Mouse (Mus musculus): ENCODE results near the gene Zfp974.
"Not testable (repeated sequence)": the region's sequence is repeated elsewhere in the genome, so short reads cannot be mapped to it uniquely, and the experiment has no call there.

The Zfp974 gene

GRCm38 (mm10) chr7:27928818-27929695 is at the start of gene Zfp974:
Gene Zfp974, minus strand, starts transcription at chr7:27929460.
- in situ Hi-C loops (cut with MboI; ENCODE audit: unreplicated experiment in 2 of 2) = loop anchor here (5.0 to 25.0 kb wide), 5 partner anchors 67 to 517 kb away; partner anchors contain the start of genes Zfp59 (in 1 of the 2), Zfp60 (in 1 of the 2) and Zfp607b (in 1 of the 2)

GRCm38 (mm10) chr7:27949451-27949850 is 20.2 kb upstream of the Zfp974 start:
- in situ Hi-C loops (cut with MboI; ENCODE audit: unreplicated experiment in 2 of 2) = loop anchor here (10.0 to 25.0 kb wide), 3 partner anchors 255 to 537 kb away; partner anchors contain the start of gene Zfp607b (in 1 of the 2)

- in situ Hi-C loops (cut with MboI; ENCODE audit: unreplicated experiment in 2 of 2) = loop anchor here (10.0 to 25.0 kb wide), 3 partner anchors 247 to 530 kb away; partner anchors contain the start of gene Zfp607b (in 1 of the 2)
Observed at GRCm38 (mm10) chr7:27941869-27942268, 12.6 kb upstream of the Zfp974 start.

- in situ Hi-C loops (cut with MboI; ENCODE audit: unreplicated experiment in 2 of 2) = loop anchor here (5.0 to 25.0 kb wide), 3 partner anchors 71 to 521 kb away; partner anchors contain the start of gene Zfp607b (in 1 of the 2)
Observed at GRCm38 (mm10) chr7:27933800-27934158, 4.5 kb upstream of the Zfp974 start.

GRCm38 (mm10) chr7:27933050-27933799 is 4.0 kb upstream of the Zfp974 start:
- in situ Hi-C loops (cut with MboI; ENCODE audit: unreplicated experiment in 2 of 2) = loop anchor here (5.0 to 25.0 kb wide), 3 partner anchors 71 to 521 kb away; partner anchors contain the start of gene Zfp607b (in 1 of the 2)

- in situ Hi-C loops (cut with MboI; ENCODE audit: unreplicated experiment in 2 of 2) = loop anchor here (5.0 to 25.0 kb wide), 5 partner anchors 65 to 515 kb away; partner anchors contain the start of genes Zfp59 (in 1 of the 2), Zfp60 (in 1 of the 2) and Zfp607b (in 1 of the 2)
Observed at GRCm38 (mm10) chr7:27927041-27927440, 2.2 kb downstream of the Zfp974 start.

GRCm38 (mm10) chr7:27910952-27911351 is 18.3 kb downstream of the Zfp974 start:
- in situ Hi-C loops (cut with MboI; ENCODE audit: unreplicated experiment in 2 of 2) = not testable (repeated sequence)

GRCm38 (mm10) chr7:27905061-27905848 is 24.0 kb downstream of the Zfp974 start:
- in situ Hi-C loops (cut with MboI; ENCODE audit: unreplicated experiment in 2 of 2) = no loop called here

GRCm38 (mm10) chr7:27900601-27901000 is 28.7 kb downstream of the Zfp974 start:
- in situ Hi-C loops (cut with MboI; ENCODE audit: unreplicated experiment in 2 of 2) = no loop called here

- in situ Hi-C loops (cut with MboI; ENCODE audit: unreplicated experiment in 2 of 2) = no loop called here
Observed at GRCm38 (mm10) chr7:27881721-27882120, 47.5 kb downstream of the Zfp974 start.

- in situ Hi-C loops (cut with MboI; ENCODE audit: unreplicated experiment in 2 of 2) = loop anchor here (5.0 kb wide), 2 partner anchors 65 to 70 kb away; partner anchors contain the start of gene Zfp974 (in 1 of the 2)
Observed at GRCm38 (mm10) chr7:27862578-27862977, 66.7 kb downstream of the Zfp974 start.

- in situ Hi-C loops (cut with MboI; ENCODE audit: unreplicated experiment in 2 of 2) = loop anchor here (5.0 kb wide), 2 partner anchors 67 to 72 kb away; partner anchors contain the start of gene Zfp974 (in 1 of the 2)
Observed at GRCm38 (mm10) chr7:27860396-27861235, 68.6 kb downstream of the Zfp974 start.

- in situ Hi-C loops (cut with MboI; ENCODE audit: unreplicated experiment in 2 of 2) = loop anchor here (5.0 kb wide), 2 partner anchors 68 to 73 kb away; partner anchors contain the start of gene Zfp974 (in 1 of the 2)
Observed at GRCm38 (mm10) chr7:27859301-27860251, 69.7 kb downstream of the Zfp974 start.

All from v-Abl transformed pro-B cells (cell line).